Mouse (Mus musculus) neural tube, embryonic 14.5 days (tissue): ENCODE measurements around the gene Upk2. TPM values are rescaled to one million over a fixed set of nuclear protein-coding genes. Genes with fewer than 3 reads are reported as not detected.

Experiments
- ATAC-seq: fragments of 200-750 bp; cut with Nextera tagmentation; 2 replicates; pipeline ENCODE4 v1.8.0; 2017; ENCODE audit warnings: low read depth, mild to moderate bottlenecking, moderate TSS enrichment, moderate library complexity
- H3K27ac ChIP-seq: fragments of 300-500 bp; sonication (generic); 2 replicates; pipeline ENCODE4 v1.5.1; 2014; ENCODE audit warnings: low read depth, mild to moderate bottlenecking, control low read depth, low read length, moderate library complexity, mixed read lengths
- H3K27me3 ChIP-seq: fragments of 300-500 bp; sonication (generic); 2 replicates; pipeline ENCODE4 v1.6.1; 2014; ENCODE audit warnings: low read length; ENCODE audit not compliant: control insufficient read depth, insufficient read depth
- H3K36me3 ChIP-seq: fragments of 300-500 bp; sonication (generic); 2 replicates; pipeline ENCODE4 v1.6.1; 2014; ENCODE audit warnings: low read length, mixed read lengths; ENCODE audit not compliant: control insufficient read depth, insufficient read depth
- H3K4me1 ChIP-seq: fragments of 300-500 bp; sonication (generic); 2 replicates; pipeline ENCODE4 v1.6.1; 2014; ENCODE audit warnings: low read length; ENCODE audit not compliant: control insufficient read depth, insufficient read depth
- H3K4me2 ChIP-seq: fragments of 300-500 bp; sonication (generic); 2 replicates; pipeline ENCODE4 v1.6.1; 2014; ENCODE audit warnings: mild to moderate bottlenecking, low read depth, low read length, control low read depth
- H3K4me3 ChIP-seq: fragments of 300-500 bp; sonication (generic); 2 replicates; pipeline ENCODE4 v1.5.1; 2014; ENCODE audit warnings: low read depth, low read length, control low read depth, mixed read lengths
- H3K9ac ChIP-seq: fragments of 300-500 bp; sonication (generic); replicated peaks from 2 replicates; pipeline ENCODE4 v1.6.1; 2014; ENCODE audit warnings: low read depth, mild to moderate bottlenecking, control low read depth, low read length, mixed read lengths
- H3K9me3 ChIP-seq: fragments of 300-500 bp; sonication (generic); 2 replicates; pipeline ENCODE4 v1.6.1; 2016; ENCODE audit warnings: low read length; ENCODE audit not compliant: control insufficient read depth
- WGBS: fragments of 180-500 bp; shearing (Covaris S2); extraction: QIAGEN DNeasy Blood & Tissue Kit; methylation state at CpG from one replicate; pipeline ENCODE4 v1.1.7; 2014; 5-methylcytosine and 5-hydroxymethylcytosine counted together
- polyA plus RNA-seq: library from polyadenylated mRNA; unstranded; fragments of >200 nt; fragmentation: Nextera tagmentation; extraction: Ambion mirVana; gene quantifications from 2 replicates; pipeline ENCODE4 v1.2.1, GENCODE M21; 2014

The Upk2 gene
- polyA plus RNA-seq, 1 experiment from 2014 or later, result not detected

DNA sequence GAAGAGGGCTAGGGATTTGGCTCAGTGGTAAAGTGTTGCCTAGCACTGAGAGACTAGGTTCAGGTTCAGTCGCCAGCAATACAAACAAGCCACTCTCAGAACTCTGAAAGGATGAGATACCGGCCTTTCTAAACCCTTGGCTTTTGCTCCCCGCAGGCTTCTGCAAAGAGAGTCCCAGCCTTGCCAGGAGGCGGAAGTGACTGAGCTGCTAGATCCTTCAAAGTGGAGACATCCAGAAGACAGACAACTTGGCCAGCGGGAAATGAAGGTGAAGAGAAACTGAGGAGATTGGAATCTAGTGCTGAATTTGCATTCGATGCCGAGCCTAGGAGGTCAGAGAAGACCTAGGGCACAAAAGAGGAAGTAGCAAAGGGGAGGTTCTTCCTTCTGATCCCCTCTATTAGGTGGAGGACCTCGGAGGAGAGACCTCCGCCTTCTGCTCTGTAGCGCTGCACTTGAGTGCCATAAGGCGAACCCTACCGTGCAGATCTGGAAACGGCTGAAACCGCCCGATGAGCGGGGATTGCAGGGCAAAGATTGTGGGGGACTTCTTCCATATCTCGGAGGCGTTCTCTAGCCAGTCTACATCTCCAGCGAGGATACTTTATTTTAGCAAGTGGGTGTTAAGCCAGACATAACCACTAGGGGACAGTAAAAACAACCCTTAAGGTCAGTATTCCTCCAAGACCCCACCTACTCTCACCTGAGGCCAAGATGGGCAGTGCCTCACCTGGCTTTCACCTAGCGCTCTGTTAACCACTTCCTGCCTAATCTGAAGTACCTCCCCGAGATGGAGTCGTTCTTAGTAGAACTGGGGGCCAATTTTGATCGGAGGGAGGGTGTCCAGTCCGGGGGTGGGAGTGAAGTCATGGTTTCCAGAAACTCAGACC lies 22.8 kb upstream of the Upk2 start:
- WGBS, result 6% methylated on average over 24 of the region's 24 CpGs
- peaks cover 10% of the 10 kb centered on the region for H3K4me1 ChIP-seq
- H3K9me3 ChIP-seq, result no peaks in the 10 kb centered on the region
- peak overlapping the region; percentile 89 for H3K9ac ChIP-seq
- no peak for ATAC-seq
- H3K36me3 ChIP-seq, result no peaks in the 10 kb centered on the region
- H3K27me3 ChIP-seq, result no peaks in the 10 kb centered on the region
- peak overlapping the region; percentile 95 for H3K27ac ChIP-seq
- peak overlapping the region; percentile 81 for H3K4me3 ChIP-seq
- peak overlapping the region; percentile 98 for H3K4me2 ChIP-seq

DNA sequence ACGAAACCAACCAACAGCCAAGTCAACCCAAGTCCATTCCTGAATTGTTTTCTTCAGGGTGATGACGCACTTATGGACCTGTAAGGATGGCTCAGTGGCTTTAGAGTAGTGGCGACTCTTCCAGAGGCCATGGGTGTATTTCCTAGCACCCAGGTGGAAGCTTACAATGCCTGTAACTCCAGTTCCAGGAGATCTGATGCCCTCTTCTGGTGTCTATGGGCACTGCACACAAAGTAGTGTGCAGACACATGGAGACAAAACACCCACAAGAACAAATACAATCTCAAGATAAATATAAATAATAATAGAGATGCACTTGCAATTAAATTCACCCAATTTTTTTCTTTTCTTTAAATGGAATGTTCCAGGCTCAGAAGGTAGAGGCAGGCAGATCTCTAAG lies 21.2 kb upstream of the Upk2 start:
- no peak for ATAC-seq
- no peak overlapping the region for H3K9ac ChIP-seq
- no peak overlapping the region for H3K27ac ChIP-seq
- no peak overlapping the region for H3K4me3 ChIP-seq
- no peaks in the 10 kb centered on the region for H3K36me3 ChIP-seq
- H3K27me3 ChIP-seq, result no peaks in the 10 kb centered on the region
- peaks cover 10% of the 10 kb centered on the region for H3K4me1 ChIP-seq
- no peak overlapping the region for H3K4me2 ChIP-seq
- 88% methylated on average over 3 of the region's 3 CpGs for WGBS
- no peaks in the 10 kb centered on the region for H3K9me3 ChIP-seq

GRCm38 (mm10) chr9:44474327-44474726 lies 19.6 kb upstream of the Upk2 start:
- H3K4me3 ChIP-seq, result no peak overlapping the region
- peaks cover 4% of the 10 kb centered on the region; the same call in 1 of the 2 replicates for H3K4me1 ChIP-seq
- H3K4me2 ChIP-seq, result no peak overlapping the region
- no peak overlapping the region for H3K9ac ChIP-seq
- H3K36me3 ChIP-seq, result no peaks in the 10 kb centered on the region
- no peaks in the 10 kb centered on the region for H3K27me3 ChIP-seq
- 45% methylated on average over 1 of the region's 1 CpGs for WGBS
- H3K27ac ChIP-seq, result no peak overlapping the region
- H3K9me3 ChIP-seq, result no peaks in the 10 kb centered on the region
- no peak for ATAC-seq

- no peak for ATAC-seq
- 63% methylated on average over 3 of the region's 3 CpGs for WGBS
- no peak overlapping the region for H3K9ac ChIP-seq
Measured at GRCm38 (mm10) chr9:44473184-44473583, 18.4 kb upstream of the Upk2 start.

DNA sequence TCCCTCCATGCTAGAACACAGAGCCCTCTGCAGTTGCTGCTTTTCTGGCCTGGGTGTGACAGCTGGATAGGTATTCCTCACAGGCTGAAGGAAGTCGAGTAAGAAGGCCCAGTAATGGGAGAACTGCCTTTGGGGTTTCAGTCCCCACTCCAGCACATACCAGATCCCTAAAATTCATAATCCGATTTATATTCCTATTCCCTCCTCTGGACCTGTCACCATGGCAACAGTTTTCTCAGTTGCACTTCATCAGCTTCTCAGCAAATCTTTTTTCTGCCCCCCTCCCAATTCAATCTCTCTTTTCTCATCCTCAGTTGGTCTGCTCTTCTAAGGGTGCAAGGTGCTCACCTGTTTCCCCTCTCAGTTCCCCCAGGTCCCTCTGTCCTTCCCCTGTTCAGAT lies 14.0 kb upstream of the Upk2 start:
- no peaks in the 10 kb centered on the region for H3K4me1 ChIP-seq
- ATAC-seq, result no peak
- no peaks in the 10 kb centered on the region for H3K27me3 ChIP-seq
- H3K4me3 ChIP-seq, result no peak overlapping the region
- H3K27ac ChIP-seq, result no peak overlapping the region
- no peaks in the 10 kb centered on the region for H3K36me3 ChIP-seq
- H3K4me2 ChIP-seq, result no peak overlapping the region
- 55% methylated on average over 2 of the region's 2 CpGs for WGBS
- no peaks in the 10 kb centered on the region for H3K9me3 ChIP-seq
- H3K9ac ChIP-seq, result no peak overlapping the region

More at GRCm38 (mm10) chr9:44473184-44473583, 18.4 kb upstream of the Upk2 start:
- no peak overlapping the region for H3K27ac ChIP-seq
- H3K36me3 ChIP-seq, result no peaks in the 10 kb centered on the region
- H3K9me3 ChIP-seq, result no peaks in the 10 kb centered on the region
- no peak overlapping the region for H3K4me2 ChIP-seq
- H3K4me3 ChIP-seq, result no peak overlapping the region
- H3K27me3 ChIP-seq, result no peaks in the 10 kb centered on the region
- peaks cover 4% of the 10 kb centered on the region; the same call in 1 of the 2 replicates for H3K4me1 ChIP-seq

DNA sequence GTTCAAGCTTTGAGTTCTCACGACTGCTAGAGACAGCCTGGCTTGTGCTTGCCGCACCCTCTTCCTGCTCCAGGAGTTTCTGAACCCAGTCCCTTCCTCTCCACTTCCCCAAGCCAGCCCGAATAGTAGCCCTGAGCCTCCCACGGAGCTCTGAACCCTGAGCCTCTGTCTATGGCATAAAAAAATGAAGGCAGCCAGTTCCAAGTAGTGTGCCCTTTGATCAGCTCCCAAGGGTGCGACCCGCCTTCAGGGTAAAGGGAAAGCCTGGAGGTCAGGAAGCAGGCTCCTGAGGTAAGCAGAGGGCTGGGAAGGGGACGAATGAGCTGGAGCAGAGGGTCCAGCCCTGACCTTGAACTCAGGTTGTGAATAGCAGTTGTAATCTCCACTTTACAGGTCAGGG lies 13.4 kb upstream of the Upk2 start:
- 60% methylated on average over 7 of the region's 7 CpGs for WGBS
- Histone ChIP-seq H3K4me1 (no peaks in the 10 kb centered on the region), H3K9me3 (no peaks in the 10 kb centered on the region), H3K9ac (no peak overlapping the region), H3K27me3 (no peaks in the 10 kb centered on the region), H3K4me3 (no peak overlapping the region), H3K4me2 (no peak overlapping the region), H3K36me3 (no peaks in the 10 kb centered on the region), H3K27ac (no peak overlapping the region)
- no peak for ATAC-seq

DNA sequence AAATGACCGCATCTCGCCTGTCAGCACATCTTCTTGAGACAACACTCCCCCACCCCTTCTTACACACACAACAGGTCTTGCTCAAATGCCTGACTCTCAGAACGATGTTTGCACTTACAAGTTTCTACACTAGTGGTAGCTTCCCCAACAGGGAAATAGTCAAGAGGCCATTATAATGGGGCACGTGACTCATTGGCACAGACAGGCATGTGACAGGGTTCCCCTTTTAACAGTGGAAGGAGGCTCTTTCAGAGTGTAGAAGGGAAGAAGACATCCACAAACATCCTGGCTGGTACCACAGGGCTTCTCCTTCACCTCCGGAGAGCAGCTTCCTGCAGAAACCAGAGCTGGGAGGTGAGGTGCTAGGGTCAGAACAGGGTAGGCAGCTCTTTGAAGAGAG lies 7.2 kb upstream of the Upk2 start:
- H3K4me2 ChIP-seq, result no peak overlapping the region
- no peaks in the 10 kb centered on the region for H3K36me3 ChIP-seq
- no peak overlapping the region for H3K9ac ChIP-seq
- no peak overlapping the region for H3K4me3 ChIP-seq
- no peaks in the 10 kb centered on the region for H3K27me3 ChIP-seq
- H3K9me3 ChIP-seq, result no peaks in the 10 kb centered on the region
- WGBS, result 87% methylated on average over 5 of the region's 5 CpGs
- H3K4me1 ChIP-seq, result peaks cover 9% of the 10 kb centered on the region
- no peak overlapping the region for H3K27ac ChIP-seq
- no peak for ATAC-seq

- peak overlapping the region; percentile 42; the same call in 1 of the 2 replicates for H3K9ac ChIP-seq
- peaks cover 18% of the 10 kb centered on the region for H3K4me1 ChIP-seq
- H3K27ac ChIP-seq, result peak overlapping the region; percentile 88
- peak; percentile 98 for ATAC-seq
- peak overlapping the region; percentile 33 for H3K4me2 ChIP-seq
- H3K27me3 ChIP-seq, result no peaks in the 10 kb centered on the region; the same call in 1 of the 2 replicates
- H3K9me3 ChIP-seq, result no peaks in the 10 kb centered on the region
- no peaks in the 10 kb centered on the region for H3K36me3 ChIP-seq
- WGBS, result 2% methylated on average over 11 of the region's 11 CpGs
- no peak overlapping the region for H3K4me3 ChIP-seq
Measured at GRCm38 (mm10) chr9:44457035-44457742, 2.4 kb upstream of the Upk2 start.
